Mouse (Mus musculus) G1E (cell line): ENCODE measurements around the gene Gosr1.
"Not testable (repeated sequence)": the region's sequence is repeated elsewhere in the genome, so short reads cannot be mapped to it uniquely, and the experiment has no call there.

Experiments
- CTCF ChIP-seq: IDR thresholded peaks from 2 replicates; pipeline ENCODE4 v1.5.1; 2012; ENCODE audit warnings: low read depth, low read length, inconsistent platforms, mixed read lengths
- POLR2AphosphoS5 ChIP-seq: IDR thresholded peaks from 2 replicates; pipeline ENCODE4 v1.6.1; 2012; ENCODE audit warnings: low read depth, low read length, inconsistent platforms; ENCODE audit not compliant: insufficient replicate concordance
- TAL1 ChIP-seq: conservative IDR thresholded peaks from 2 replicates; pipeline ENCODE4 v1.6.1; 2012; ENCODE audit warnings: low read depth, low read length, inconsistent platforms, mixed read lengths

- not testable (repeated sequence) for TF ChIP-seq CTCF, POLR2AphosphoS5, TAL1
Observed at GRCm38 (mm10) chr11:76679508-76679907, 83.9 kb downstream of the Gosr1 start, which contains the start of gene Trarg1.
